Mouse (Mus musculus) adrenal gland, adult 18-20 months (tissue): Measurements from ENCODE around the gene Nptx1. TPM values are rescaled to one million over a fixed set of nuclear protein-coding genes. Genes with fewer than 3 reads are reported as not detected.

Experiments
- DNase-seq, 2 experiments: peaks; one replicate each; pipeline ENCODE4 v3.0.0; 2021 to 2022; ENCODE audit warnings: low spot score in 2 of 2
- total RNA-seq, 2 experiments: library from RNA; stranded (reverse); gene quantifications; 1 replicate in 1 of 2; 2 replicates in 1 of 2; pipeline ENCODE4 v1.2.3; 2021

The Nptx1 gene
- total RNA-seq, 2 experiments from 2014 or later = 2.7 to 4.6 TPM

DNA sequence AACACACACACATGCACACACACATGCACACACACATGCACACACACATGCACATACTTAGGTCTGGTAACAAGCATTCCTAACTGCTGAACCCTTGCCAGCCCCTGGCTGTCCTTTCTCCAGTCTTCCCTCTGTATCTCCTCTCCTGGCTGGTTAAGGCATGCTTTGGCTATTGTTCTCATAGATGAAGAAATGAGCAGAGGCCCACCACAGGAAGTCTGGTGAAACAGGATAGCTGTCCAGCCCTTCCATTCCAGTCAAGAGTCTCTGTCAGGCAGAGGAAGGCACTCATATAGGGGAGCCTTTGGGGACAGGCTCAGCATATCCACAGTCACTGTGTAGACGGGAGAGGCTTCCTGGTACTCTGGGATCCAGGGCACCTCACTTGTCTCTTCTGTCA, 4.7 kb upstream of the Nptx1 start:
- no peak for DNase-seq

DNA sequence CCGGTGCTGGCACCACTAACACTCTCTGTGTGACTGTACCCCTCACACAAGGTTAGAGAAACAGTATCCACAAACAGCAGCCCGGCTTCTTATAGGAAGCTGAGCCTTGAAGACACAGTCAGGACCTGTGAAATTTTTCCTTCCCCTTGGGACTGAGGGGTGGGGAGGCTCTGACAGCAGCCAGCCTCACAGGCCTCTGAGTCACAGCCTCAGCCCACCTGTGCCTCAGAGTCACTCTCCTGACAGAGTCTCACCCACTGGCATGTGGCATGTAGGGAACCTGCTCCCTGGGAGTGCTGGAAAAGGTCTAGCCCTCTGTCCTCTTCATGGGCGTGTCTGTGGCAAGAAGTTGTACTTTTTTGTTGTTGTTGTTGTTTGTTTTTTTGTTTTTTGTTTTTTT, 3.9 kb upstream of the Nptx1 start:
- no peak for DNase-seq

DNA sequence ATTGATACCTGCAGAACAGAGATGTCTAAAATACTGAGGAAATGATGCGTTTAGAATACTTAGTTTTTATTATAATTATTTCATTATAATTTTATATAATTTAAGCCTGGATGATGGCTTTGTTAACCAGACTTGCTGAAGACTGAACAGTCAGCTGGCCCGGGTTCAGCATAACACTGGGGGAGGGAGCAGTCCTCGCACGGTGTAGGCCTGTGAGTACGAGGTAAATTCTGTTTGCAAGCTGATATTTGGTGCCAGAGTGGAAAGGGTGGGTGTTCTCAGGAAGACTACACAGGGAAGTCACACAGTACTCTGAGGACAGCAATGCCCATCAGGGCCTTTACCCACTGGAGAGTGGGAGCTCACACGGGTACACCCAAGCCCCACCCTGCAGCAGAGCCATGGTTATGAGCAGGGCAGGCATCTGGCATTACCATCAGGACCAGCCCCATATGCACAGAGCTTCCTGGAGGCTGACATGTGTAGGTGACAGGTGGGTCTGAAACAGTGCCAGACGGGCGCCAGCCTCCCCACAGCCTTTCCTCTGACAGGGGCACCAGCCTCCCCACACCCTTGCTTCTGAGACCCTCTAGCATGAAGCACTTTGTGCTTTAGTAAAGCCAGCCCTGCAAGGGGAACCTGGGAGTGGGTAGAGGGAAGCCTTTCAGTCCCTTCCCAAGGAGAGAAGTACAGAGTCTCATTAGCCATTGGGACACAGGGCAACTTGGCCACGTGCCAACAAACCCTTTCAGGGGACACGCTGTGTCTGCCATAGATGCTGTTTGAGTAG, 3.2 kb upstream of the Nptx1 start:
- no peak for DNase-seq

DNA sequence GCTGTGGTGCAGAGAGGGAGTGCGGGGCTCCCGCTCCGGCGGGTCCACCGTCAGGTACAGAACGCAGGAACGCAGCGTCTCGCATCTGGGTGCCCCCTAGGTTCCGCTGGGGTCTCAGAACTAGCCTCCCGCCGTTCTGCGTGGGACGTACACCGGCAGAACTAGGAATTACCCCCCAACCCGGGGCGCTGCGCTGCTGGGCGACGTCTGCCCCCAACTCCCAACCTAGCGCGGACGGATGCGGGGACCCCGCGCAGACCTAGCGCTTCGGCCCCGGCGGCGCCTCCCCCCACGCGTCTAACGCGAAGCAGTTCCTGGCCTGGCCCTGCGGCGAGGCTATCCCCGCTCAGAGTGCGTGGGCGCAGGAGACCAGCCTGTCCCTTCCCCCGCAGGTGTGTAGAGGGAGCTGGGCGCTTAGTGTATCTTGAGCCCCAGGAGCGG, 1.8 kb upstream of the Nptx1 start:
- peak in 1 of 2 experiments; percentile 27 for DNase-seq

DNA sequence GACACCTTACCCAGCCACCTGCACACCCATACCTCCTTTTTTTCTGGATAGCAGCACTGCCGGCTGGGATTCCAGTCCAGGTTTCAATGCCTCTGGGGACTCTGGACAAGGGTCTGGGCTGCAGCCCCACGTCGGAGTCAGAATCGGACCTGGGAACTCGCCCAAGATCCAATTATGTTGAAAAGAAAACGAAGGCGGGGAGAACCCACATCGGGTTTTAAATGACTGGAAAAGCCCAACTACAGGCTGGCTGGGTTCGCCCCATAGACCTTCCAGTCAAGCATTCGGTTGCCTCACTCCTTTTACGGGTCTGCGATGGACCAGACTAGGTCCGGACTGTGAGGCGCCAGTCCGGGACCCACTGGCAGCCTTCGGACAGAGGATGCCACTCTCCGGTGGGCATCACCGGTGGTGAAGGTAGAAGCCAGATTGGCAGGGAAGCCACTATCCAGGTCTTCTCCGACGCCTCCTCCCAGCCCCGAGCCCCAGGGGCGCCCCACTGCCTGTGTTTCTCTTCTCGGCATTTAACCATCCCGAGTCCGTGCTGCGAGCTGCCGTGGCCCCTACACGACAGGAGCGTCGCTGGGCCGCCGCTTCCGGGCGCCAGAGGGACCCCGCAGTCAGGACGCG, 1.3 kb upstream of the Nptx1 start:
- peak; percentile 18 to 25 for DNase-seq

- DNase-seq = no peak
Measured at GRCm38 (mm10) chr11:119547951-119548591, 518 bp upstream of the Nptx1 start.

DNA sequence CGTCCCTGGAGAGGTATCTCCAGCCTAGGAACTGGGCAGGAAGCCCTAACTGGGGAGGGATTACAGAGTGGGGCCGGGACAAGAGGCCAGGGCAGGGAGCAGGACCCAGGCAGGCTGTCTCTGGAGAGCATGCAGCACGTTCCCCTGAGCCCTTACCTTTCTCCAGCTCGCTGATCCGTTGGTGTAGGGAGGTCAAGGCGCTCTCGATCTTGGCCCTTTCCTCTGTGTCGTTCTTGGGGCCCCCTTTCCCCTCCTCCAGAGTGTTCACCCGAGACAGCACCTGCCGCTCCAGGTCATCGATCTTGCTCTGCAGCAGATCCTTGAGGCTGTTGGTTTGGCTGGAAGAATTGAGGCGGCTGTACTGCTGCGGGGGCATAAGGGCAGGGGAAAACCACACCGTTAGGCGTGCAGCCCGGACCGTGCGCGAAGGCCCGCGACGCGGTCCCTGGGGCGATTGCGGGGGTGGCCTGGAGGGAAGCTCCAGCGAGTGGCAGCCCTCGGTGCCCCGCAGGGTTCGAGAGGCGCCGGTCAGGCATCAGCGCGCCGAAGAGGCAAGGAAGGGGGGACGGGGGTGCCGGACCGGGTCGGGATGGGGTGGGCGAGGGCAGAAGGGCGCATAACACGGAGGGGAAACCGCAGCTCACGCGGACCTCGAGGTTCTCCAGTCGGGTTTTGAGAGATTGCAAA, 914 bp downstream of the Nptx1 start:
- DNase-seq = peak; percentile 30 to 32

DNA sequence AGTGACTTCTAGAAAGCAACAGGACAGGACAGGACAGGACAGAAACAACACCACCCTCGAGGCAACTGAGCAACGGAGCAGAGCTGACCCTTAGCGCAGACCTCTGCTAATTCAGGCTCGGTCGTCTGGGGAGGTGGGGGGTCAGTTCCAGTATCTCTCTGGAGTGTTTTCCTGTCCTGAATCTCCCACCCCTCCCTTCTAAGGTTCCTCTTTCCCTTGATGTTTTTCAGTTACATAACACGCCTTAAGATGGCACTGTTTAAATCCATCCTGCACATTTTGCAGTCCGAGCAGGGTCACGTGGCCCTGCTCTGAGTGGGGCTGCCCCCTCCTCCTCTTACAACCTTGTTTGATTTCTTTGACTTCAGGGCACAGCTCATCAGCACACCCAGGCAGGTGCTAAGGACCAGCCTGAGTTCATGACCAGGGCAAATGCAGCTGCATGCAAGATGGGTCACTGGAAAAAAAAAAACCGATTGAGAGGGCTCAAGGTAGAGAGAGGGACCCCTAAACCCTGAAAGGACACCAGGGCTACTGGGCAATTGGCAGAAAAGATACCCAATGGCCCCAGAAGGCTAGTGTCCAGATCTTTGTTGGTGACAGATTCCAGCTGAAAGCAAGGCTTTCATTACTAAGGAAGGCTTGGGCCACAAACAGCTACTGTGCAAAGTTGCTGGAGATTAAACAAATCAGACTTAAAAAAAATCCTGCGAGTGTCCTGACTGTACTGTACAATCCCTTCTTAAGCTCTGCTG, 1.6 kb downstream of the Nptx1 start:
- DNase-seq = no peak

- no peak for DNase-seq
Measured at GRCm38 (mm10) chr11:119545281-119545680, 2.3 kb downstream of the Nptx1 start.

GRCm38 (mm10) chr11:119544518-119545105, 2.9 kb downstream of the Nptx1 start:
- DNase-seq = no peak

DNA sequence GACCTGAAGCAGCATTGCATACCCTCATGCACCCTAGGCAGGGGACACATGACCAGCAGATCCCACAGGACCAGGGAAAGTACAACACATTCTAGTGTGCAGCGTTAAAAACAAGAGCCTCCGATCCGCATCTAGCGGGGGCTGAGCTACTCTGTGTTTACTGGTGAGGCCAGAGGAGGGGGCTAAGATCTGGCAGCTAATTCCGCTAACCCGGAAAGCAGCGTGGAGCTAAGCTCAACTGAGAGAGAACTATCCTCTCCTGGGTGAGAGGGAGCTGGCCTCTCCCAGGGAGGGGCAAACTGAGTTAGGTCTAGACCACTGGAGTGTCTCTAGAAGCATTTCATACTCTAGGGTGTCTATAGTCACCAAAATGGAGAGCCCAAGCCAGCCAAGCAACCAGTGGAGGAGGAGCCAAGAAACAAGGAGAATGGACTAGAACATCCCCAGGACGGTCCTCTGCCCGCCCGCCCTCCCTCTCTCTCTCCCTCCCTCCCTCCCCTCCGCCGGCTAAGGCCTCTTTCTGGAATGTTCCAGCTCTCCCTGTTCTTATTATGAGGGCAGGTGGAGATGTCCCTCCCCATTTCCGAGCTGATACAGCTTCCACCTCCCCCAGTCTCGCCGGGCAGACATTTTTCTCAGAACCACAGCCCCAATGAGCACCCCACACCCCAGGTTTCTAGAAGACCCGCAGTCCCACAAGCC, 3.6 kb downstream of the Nptx1 start:
- DNase-seq = no peak

GRCm38 (mm10) chr11:119542886-119543285, 4.7 kb downstream of the Nptx1 start:
- DNase-seq = no peak

- DNase-seq = no peak
Measured at GRCm38 (mm10) chr11:119542371-119542770, 5.2 kb downstream of the Nptx1 start.

DNA sequence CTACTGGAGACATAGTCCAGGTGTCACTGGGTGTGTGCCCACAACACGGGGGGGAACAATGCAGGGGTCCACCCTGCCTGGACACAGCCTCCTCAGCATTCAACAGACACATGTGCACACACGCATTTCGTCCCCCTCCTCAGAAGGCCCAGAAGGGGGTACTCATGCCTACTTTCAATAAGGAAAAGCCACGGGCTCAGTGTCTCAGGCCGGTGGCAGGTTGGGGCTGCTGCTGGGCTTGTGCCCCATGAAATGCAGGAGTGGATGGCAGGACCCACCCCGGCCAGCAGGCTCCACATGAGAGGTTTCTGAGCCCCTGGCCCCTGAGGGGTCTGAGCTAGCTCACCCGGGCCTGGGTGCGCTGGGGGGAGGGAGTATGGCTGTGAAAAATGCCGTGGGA, 6.5 kb downstream of the Nptx1 start:
- DNase-seq = no peak

DNA sequence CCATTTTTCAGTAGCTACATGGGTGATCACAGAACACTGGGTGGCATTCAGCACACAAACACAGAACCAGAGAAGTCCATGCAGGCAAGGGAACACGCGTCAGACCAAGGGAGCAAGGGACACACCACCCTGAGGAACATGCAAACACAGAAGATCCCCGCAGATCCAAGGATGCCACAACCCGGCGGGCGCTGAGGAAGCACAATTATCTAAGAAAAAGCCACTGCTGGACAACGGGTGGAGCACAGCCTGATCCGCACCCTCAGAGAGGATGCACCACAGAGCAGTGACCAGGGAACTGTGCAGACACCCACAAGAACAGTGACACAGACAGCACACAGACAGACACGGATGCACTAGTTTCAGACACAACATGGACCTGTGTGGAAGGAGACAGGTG, 7.0 kb downstream of the Nptx1 start:
- no peak for DNase-seq

- DNase-seq = no peak
Measured at GRCm38 (mm10) chr11:119539944-119540343, 7.6 kb downstream of the Nptx1 start.

DNA sequence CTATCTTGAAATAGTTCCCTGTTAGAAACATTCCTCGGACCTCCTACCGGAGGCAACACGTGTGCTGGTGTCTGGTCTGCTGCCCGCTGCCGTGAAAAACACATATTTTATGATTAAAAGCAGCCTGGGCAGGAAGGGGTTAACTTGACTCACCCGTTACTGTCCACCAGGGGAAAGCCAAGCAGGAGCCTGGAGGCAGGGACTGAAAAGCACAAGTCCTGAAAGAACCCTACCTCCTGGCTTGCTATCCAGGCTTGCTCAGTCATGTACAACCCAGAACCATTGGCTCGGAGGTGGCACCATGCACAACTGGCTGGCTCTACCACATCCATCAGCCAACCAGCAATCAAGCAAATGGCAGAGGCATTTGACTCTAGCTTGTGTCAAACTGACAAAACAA, 13.8 kb downstream of the Nptx1 start:
- DNase-seq = no peak

GRCm38 (mm10) chr11:119532460-119532859, 15.1 kb downstream of the Nptx1 start:
- DNase-seq = no peak

DNA sequence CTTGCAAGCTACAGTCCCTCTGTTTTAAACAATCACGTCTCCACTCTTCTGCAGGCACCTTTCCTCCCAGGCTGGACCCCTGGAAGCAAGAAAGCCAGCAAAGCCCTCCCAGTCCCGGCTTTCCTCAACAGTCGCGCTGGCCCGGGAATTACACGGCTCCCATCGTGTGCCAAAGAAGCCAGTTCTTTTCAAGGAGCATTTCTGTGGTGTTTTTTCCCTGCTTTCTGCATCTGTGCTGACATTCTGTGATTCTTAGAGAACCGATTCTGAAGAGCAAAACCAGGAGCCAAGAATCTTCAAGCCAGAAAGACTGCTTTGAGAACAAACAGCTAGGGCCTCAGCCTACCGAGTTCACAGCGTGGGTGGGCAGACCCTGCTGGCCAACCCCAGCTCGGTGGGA, 18.6 kb downstream of the Nptx1 start:
- DNase-seq = no peak
